In genomic region chr12:4267765-4268164, GRCm38 (mm10) we compare ENCODE assay signal across 23 mouse cellular contexts. TPM values are rescaled to one million over a fixed set of nuclear protein-coding genes. Genes with fewer than 3 reads are reported as not detected.
DNase-seq lines count a peak whose midpoint lies in the region; ATAC-seq and TF ChIP-seq lines count a peak whose summit lies in the region.
"Had no signal": no experiment of that assay in that cellular context is flagged by ENCODE, and none has a peak within 500 bp of the region (broad histone marks: within the 10 kb centered on the region; RNA-seq: fewer than 3 reads in every experiment).

No protein-coding gene starts in this region.

- H3K4me1 ChIP-seq in hindbrain, postnatal 0 days (ENCODE audit: insufficient read depth, low read length): no peaks in the 10 kb centered on the region
- no peaks in the 10 kb centered on the region for H3K4me1 ChIP-seq in hindbrain, embryonic 13.5 days (replicated peaks)
- no peaks in the 10 kb centered on the region for H3K4me1 ChIP-seq in lung, embryonic 14.5 days (ENCODE audit: insufficient read depth)
- H3K4me1 ChIP-seq: embryonic facial prominence, embryonic 12.5 days; forebrain, embryonic 12.5 days; heart, embryonic 10.5 days; limb, embryonic 13.5 days; liver, embryonic 12.5 days; neural tube, embryonic 15.5 days had no signal

- no peak overlapping the region for H3K4me3 ChIP-seq in hindbrain, postnatal 0 days (ENCODE audit: low read length)
- no peak overlapping the region for H3K4me3 ChIP-seq in hindbrain, embryonic 13.5 days
- no peak overlapping the region for H3K4me3 ChIP-seq in lung, embryonic 14.5 days (ENCODE audit: low read depth, low read length)
- H3K4me3 ChIP-seq: embryonic facial prominence, embryonic 12.5 days; forebrain, embryonic 12.5 days; gastrocnemius, adult 2 months; heart, embryonic 10.5 days; limb, embryonic 13.5 days; liver, embryonic 12.5 days; neural tube, embryonic 15.5 days had no signal

- 96% methylated on average over 4 of the region's 4 CpGs for WGBS in hindbrain, postnatal 0 days
- 94% methylated on average over 4 of the region's 4 CpGs for WGBS in hindbrain, embryonic 13.5 days
- WGBS in lung, embryonic 14.5 days: 89% methylated on average over 4 of the region's 4 CpGs

- no peak overlapping the region for H3K27ac ChIP-seq in hindbrain, postnatal 0 days
- H3K27ac ChIP-seq in hindbrain, embryonic 13.5 days: no peak overlapping the region
- no peak overlapping the region for H3K27ac ChIP-seq in lung, embryonic 14.5 days (ENCODE audit: low read depth)
- H3K27ac ChIP-seq: embryonic facial prominence, embryonic 12.5 days; forebrain, embryonic 12.5 days; gastrocnemius, adult 2 months; heart, embryonic 10.5 days; limb, embryonic 13.5 days; liver, embryonic 12.5 days; neural tube, embryonic 15.5 days had no signal

- H3K27me3 ChIP-seq in hindbrain, postnatal 0 days (ENCODE audit: insufficient read depth, low read length): no peaks in the 10 kb centered on the region
- no peaks in the 10 kb centered on the region for H3K27me3 ChIP-seq in hindbrain, embryonic 13.5 days
- H3K27me3 ChIP-seq in lung, embryonic 14.5 days (ENCODE audit: insufficient read depth, low read length): no peaks in the 10 kb centered on the region
- H3K27me3 ChIP-seq: embryonic facial prominence, embryonic 12.5 days; forebrain, embryonic 12.5 days; limb, embryonic 13.5 days; liver, embryonic 12.5 days; neural tube, embryonic 15.5 days; Patski had no signal

- H3K9ac ChIP-seq in hindbrain, postnatal 0 days (replicated peaks; ENCODE audit: low read length): no peak overlapping the region
- no peak overlapping the region for H3K9ac ChIP-seq in hindbrain, embryonic 13.5 days
- no peak overlapping the region for H3K9ac ChIP-seq in lung, embryonic 14.5 days
- H3K9ac ChIP-seq: embryonic facial prominence, embryonic 12.5 days; forebrain, embryonic 12.5 days; limb, embryonic 13.5 days; liver, embryonic 12.5 days; neural tube, embryonic 15.5 days had no signal

- no peak for ATAC-seq in hindbrain, postnatal 0 days
- ATAC-seq in hindbrain, embryonic 13.5 days (ENCODE audit: low FRiP score): no peak
- no peak for ATAC-seq in lung, embryonic 14.5 days (ENCODE audit: insufficient read depth)
- ATAC-seq: CD4-positive, CD25-positive, alpha-beta regulatory T cell, adult 4 months; hindbrain, embryonic 16.5 days; intestine, embryonic 16.5 days; liver, embryonic 12.5 days; Patski had no signal

- no peak overlapping the region for H3K4me2 ChIP-seq in hindbrain, postnatal 0 days (ENCODE audit: low read depth, low read length)
- no peak overlapping the region for H3K4me2 ChIP-seq in hindbrain, embryonic 13.5 days
- no peak overlapping the region for H3K4me2 ChIP-seq in lung, embryonic 14.5 days
- H3K4me2 ChIP-seq: embryonic facial prominence, embryonic 12.5 days; forebrain, embryonic 12.5 days; limb, embryonic 13.5 days; liver, embryonic 12.5 days; neural tube, embryonic 15.5 days had no signal

- H3K9me3 ChIP-seq in hindbrain, postnatal 0 days (ENCODE audit: low read length): 0 out of 2 replicates have a peak, but pooled peaks cover 3% of the 10 kb centered on the region
- no peaks in the 10 kb centered on the region; the same call in 1 of the 2 replicates for H3K9me3 ChIP-seq in hindbrain, embryonic 13.5 days
- peaks cover 5% of the 10 kb centered on the region; the same call in 1 of the 2 replicates for H3K9me3 ChIP-seq in lung, embryonic 14.5 days (ENCODE audit: low read depth, low read length)
- H3K9me3 ChIP-seq: forebrain, embryonic 12.5 days; liver, embryonic 12.5 days had no signal

- TF ChIP-seq CTCF in hindbrain, postnatal 0 days (IDR thresholded peaks at IDR 0.05; ENCODE audit: low read depth): no peak
- TF ChIP-seq CTCF in lung, embryonic 14.5 days (IDR thresholded peaks at IDR 0.05; ENCODE audit: low read depth): no peak

- H3K36me3 ChIP-seq in hindbrain, postnatal 0 days (ENCODE audit: insufficient read depth, low read length): peaks cover 27% of the 10 kb centered on the region
- peaks cover 62% of the 10 kb centered on the region for H3K36me3 ChIP-seq in hindbrain, embryonic 13.5 days
- peaks cover 24% of the 10 kb centered on the region; the same call in 1 of the 2 replicates for H3K36me3 ChIP-seq in lung, embryonic 14.5 days (ENCODE audit: insufficient read depth)

- peak; percentile 16 for DNase-seq in adrenal gland, postnatal 25 days
- DNase-seq in adrenal gland, adult 2 months: no peak
- peak; percentile 41 for DNase-seq in hindbrain, postnatal 0 days (ENCODE audit: low spot score)
- peak; percentile 35 for DNase-seq in lung, embryonic 14.5 days
- no peak for DNase-seq in lung, postnatal 36 days
- peak; percentile 38 for DNase-seq in NIH3T3 (ENCODE audit: low read depth)
- DNase-seq: cerebellum, adult 9-11 months; gastrocnemius, adult 2 months; layer of hippocampus, postnatal 36 days; lung, adult 18-20 months; lung, postnatal 4 days; right cerebral cortex, adult 18-20 months had no signal

RNA-seq across cellular contexts. Expression of gene Cenpo, which starts 33.7 kb away (rescaled TPM):
- 9.6 and 10.2 TPM in 2 replicates for total RNA-seq in adrenal gland, postnatal 25 days (2021)
- 1 to 10 TPM; 6.5 to 7.8 TPM for total RNA-seq in adrenal gland, adult 2 months (2021)
- 10.2 and 13.7 TPM in 2 replicates for polyA plus RNA-seq in adrenal gland, adult 2 months (2012; rRNA removed)
- total RNA-seq in hindbrain, postnatal 0 days (2014; rRNA removed): 5.2 and 5.9 TPM in 2 replicates
- 5.3 and 5.7 TPM in 2 replicates for polyA plus RNA-seq in hindbrain, postnatal 0 days (2015; fragmentation: Nextera tagmentation; extraction: Ambion mirVana)
- polyA plus RNA-seq in hindbrain, embryonic 13.5 days (2015; fragmentation: Nextera tagmentation; extraction: Ambion mirVana): 9.0 and 10.3 TPM in 2 replicates
- 17.8 and 19.5 TPM in 2 replicates for polyA plus RNA-seq in lung, embryonic 14.5 days (2014; fragmentation: Nextera tagmentation; extraction: Ambion mirVana)

RNA-seq across cellular contexts. Expression of gene Ptrhd1, which starts 33.9 kb away (rescaled TPM):
- total RNA-seq in adrenal gland, postnatal 25 days (2021): 7.4 and 7.6 TPM in 2 replicates
- total RNA-seq in adrenal gland, adult 2 months (2021): 1 to 10 TPM; 8.2 to 8.3 TPM
- polyA plus RNA-seq in adrenal gland, adult 2 months (2012; rRNA removed): 7.7 and 7.8 TPM in 2 replicates
- total RNA-seq in hindbrain, postnatal 0 days (2014; rRNA removed): 5.5 and 8.0 TPM in 2 replicates
- 8.9 and 9.4 TPM in 2 replicates for polyA plus RNA-seq in hindbrain, postnatal 0 days (2015; fragmentation: Nextera tagmentation; extraction: Ambion mirVana)
- polyA plus RNA-seq in hindbrain, embryonic 13.5 days (2015; fragmentation: Nextera tagmentation; extraction: Ambion mirVana): 6.1 and 6.5 TPM in 2 replicates
- 6.6 and 7.6 TPM in 2 replicates for polyA plus RNA-seq in lung, embryonic 14.5 days (2014; fragmentation: Nextera tagmentation; extraction: Ambion mirVana)

Comparison
In these comparisons a context has a peak if more than half of its experiments do, and no peak if none do; other contexts are left out.
1. DNase-seq: peak in adrenal gland, postnatal 25 days (single experiment), hindbrain, postnatal 0 days (single experiment), lung, embryonic 14.5 days (single experiment) and NIH3T3 (single experiment); none in adrenal gland, adult 2 months (single experiment) and lung, postnatal 36 days (single experiment).